Comparison of ENCODE assay signal across 17 mouse cellular contexts in the genomic region with DNA sequence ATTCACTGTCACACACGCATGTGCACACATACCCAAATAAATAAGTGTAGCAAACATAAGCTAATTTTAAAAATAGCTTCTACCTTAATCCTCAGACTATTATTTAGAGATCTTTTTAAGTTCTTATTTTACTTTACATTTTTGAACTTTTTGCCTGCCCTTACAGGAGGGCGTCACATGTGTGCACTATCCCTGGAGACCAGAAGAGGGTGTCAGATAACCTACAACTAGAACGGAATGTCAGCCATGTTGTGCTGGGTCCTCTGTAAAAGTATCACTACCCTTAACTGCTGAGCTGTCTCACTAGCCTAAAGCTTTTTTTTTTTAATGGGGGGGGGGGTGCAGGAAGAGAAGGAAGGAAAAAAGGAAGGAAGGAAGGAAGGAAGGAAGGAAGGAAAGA.
DNase-seq lines count a peak whose midpoint lies in the region; ATAC-seq and TF ChIP-seq lines count a peak whose summit lies in the region.
"Had no signal": no experiment of that assay in that cellular context is flagged by ENCODE, and none has a peak within 500 bp of the region (broad histone marks: within the 10 kb centered on the region; RNA-seq: fewer than 3 reads in every experiment).

No protein-coding gene starts in this region.

- no peak overlapping the region for H3K4me3 ChIP-seq in embryonic facial prominence, embryonic 11.5 days (ENCODE audit: low read depth, low read length)
- H3K4me3 ChIP-seq in embryonic facial prominence, embryonic 10.5 days: no peak overlapping the region
- H3K4me3 ChIP-seq in kidney, postnatal 0 days (replicated peaks; ENCODE audit: low read depth, low read length): no peak overlapping the region
- H3K4me3 ChIP-seq in ES-Bruce4 (ENCODE audit: low read depth, low read length): no peak overlapping the region
- no peak overlapping the region for H3K4me3 ChIP-seq in cortical plate, adult 2 months (ENCODE audit: insufficient read depth, low read length)
- H3K4me3 ChIP-seq: embryonic facial prominence, embryonic 12.5 days; forebrain, embryonic 10.5 days; heart, embryonic 13.5 days; kidney, embryonic 15.5 days; liver, embryonic 15.5 days; neural tube, embryonic 13.5 days had no signal

- no peaks in the 10 kb centered on the region for H3K36me3 ChIP-seq in embryonic facial prominence, embryonic 11.5 days (replicated peaks; ENCODE audit: control insufficient read depth, insufficient read depth, low read depth, low read length)
- H3K36me3 ChIP-seq in embryonic facial prominence, embryonic 10.5 days (replicated peaks): no peaks in the 10 kb centered on the region
- H3K36me3 ChIP-seq in kidney, postnatal 0 days (ENCODE audit: insufficient read depth, low read length): no peaks in the 10 kb centered on the region
- no peaks in the 10 kb centered on the region for H3K36me3 ChIP-seq in ES-Bruce4 (ENCODE audit: control insufficient read depth, insufficient read depth, low read length, poor library complexity, severe bottlenecking)
- H3K36me3 ChIP-seq: embryonic facial prominence, embryonic 12.5 days; forebrain, embryonic 10.5 days; heart, embryonic 13.5 days; kidney, embryonic 15.5 days; liver, embryonic 15.5 days; neural tube, embryonic 13.5 days had no signal

- ATAC-seq in embryonic facial prominence, embryonic 11.5 days (replicated peaks; ENCODE audit: insufficient number of reproducible peaks, low FRiP score, low TSS enrichment, low read depth): no peak
- no peak for ATAC-seq in kidney, postnatal 0 days (replicated peaks; ENCODE audit: low FRiP score, low read depth)
- no peak for ATAC-seq in inflammation-experienced regulatory T-cells, adult 6 months
- ATAC-seq: activated CD4-positive, CD25-positive, alpha-beta regulatory T cell, adult 4 months had no signal

- no peak for TF ChIP-seq EP300 in ES-Bruce4 (IDR thresholded peaks at IDR 0.05; ENCODE audit: insufficient read depth, low read depth, low read length)

- no peaks in the 10 kb centered on the region for H3K27me3 ChIP-seq in embryonic facial prominence, embryonic 11.5 days (ENCODE audit: control insufficient read depth, insufficient read depth, low read length)
- H3K27me3 ChIP-seq in embryonic facial prominence, embryonic 10.5 days (replicated peaks; ENCODE audit: low read depth, poor library complexity, severe bottlenecking): peaks cover 3% of the 10 kb centered on the region; the same call in 1 of the 2 replicates
- no peaks in the 10 kb centered on the region for H3K27me3 ChIP-seq in kidney, postnatal 0 days (ENCODE audit: insufficient read depth, low read length)
- H3K27me3 ChIP-seq in ES-Bruce4 (ENCODE audit: control insufficient read depth, insufficient read depth, low read length, poor library complexity, severe bottlenecking): no peaks in the 10 kb centered on the region; the same call in 1 of the 2 replicates
- H3K27me3 ChIP-seq: embryonic facial prominence, embryonic 12.5 days; heart, embryonic 13.5 days; kidney, embryonic 15.5 days; liver, embryonic 15.5 days; neural tube, embryonic 13.5 days had no signal

- WGBS in embryonic facial prominence, embryonic 11.5 days: 76% methylated on average over 3 of the region's 3 CpGs
- 76% methylated on average over 3 of the region's 3 CpGs for WGBS in embryonic facial prominence, embryonic 10.5 days
- 79% methylated on average over 3 of the region's 3 CpGs for WGBS in kidney, postnatal 0 days

- DNase-seq in embryonic facial prominence, embryonic 11.5 days (ENCODE audit: low spot score): peak; percentile 32
- no peak for DNase-seq in embryonic facial prominence, embryonic 10.5 days (ENCODE audit: low spot score)
- peak; percentile 47 for DNase-seq in kidney, postnatal 0 days (ENCODE audit: low spot score)
- no peak for DNase-seq in kidney, postnatal 25 days
- DNase-seq in right cerebral cortex, postnatal 4 days: no peak
- DNase-seq: B cell, adult 2 months; cerebellum, adult 8-10 months had no signal

- peak; percentile 49 for TF ChIP-seq CTCF in kidney, postnatal 0 days (IDR thresholded peaks at IDR 0.05; ENCODE audit: low read depth)
- peak; percentile 5 for TF ChIP-seq CTCF in ES-Bruce4 (IDR thresholded peaks at IDR 0.05; ENCODE audit: low read depth, low read length)
- TF ChIP-seq CTCF in cortical plate, adult 2 months (IDR thresholded peaks at IDR 0.05; ENCODE audit: extremely low read depth, insufficient read depth, low read length): peak; percentile 16; the same call in 1 of the 2 replicates

- no peaks in the 10 kb centered on the region for H3K9me3 ChIP-seq in embryonic facial prominence, embryonic 11.5 days (replicated peaks; ENCODE audit: control insufficient read depth, low read length)
- H3K9me3 ChIP-seq in embryonic facial prominence, embryonic 10.5 days: no peaks in the 10 kb centered on the region
- H3K9me3 ChIP-seq in kidney, postnatal 0 days (replicated peaks; ENCODE audit: low read length): no peaks in the 10 kb centered on the region
- no peaks in the 10 kb centered on the region for H3K9me3 ChIP-seq in ES-Bruce4 (replicated peaks; ENCODE audit: control insufficient read depth, insufficient read depth, low read length, poor library complexity, severe bottlenecking)
- H3K9me3 ChIP-seq: embryonic facial prominence, embryonic 12.5 days; forebrain, embryonic 10.5 days; heart, embryonic 13.5 days; kidney, embryonic 15.5 days; liver, embryonic 15.5 days; neural tube, embryonic 13.5 days had no signal

- no peak overlapping the region for H3K4me2 ChIP-seq in embryonic facial prominence, embryonic 11.5 days (ENCODE audit: low read depth, low read length)
- H3K4me2 ChIP-seq in kidney, postnatal 0 days (ENCODE audit: low read length): no peak overlapping the region
- H3K4me2 ChIP-seq: embryonic facial prominence, embryonic 12.5 days; kidney, embryonic 15.5 days; neural tube, embryonic 13.5 days had no signal

- TF ChIP-seq POLR2A in ES-Bruce4 (IDR thresholded peaks at IDR 0.05; ENCODE audit: insufficient read depth, low read length): no peak
- no peak for TF ChIP-seq POLR2A in cortical plate, adult 2 months (IDR thresholded peaks at IDR 0.05; ENCODE audit: extremely low read depth, insufficient read depth, low read length)

- H3K4me1 ChIP-seq in embryonic facial prominence, embryonic 11.5 days (ENCODE audit: control insufficient read depth, insufficient read depth, low read length): no peaks in the 10 kb centered on the region
- peaks cover 32% of the 10 kb centered on the region for H3K4me1 ChIP-seq in embryonic facial prominence, embryonic 10.5 days
- 0 out of 2 replicates have a peak, but pooled peaks cover 6% of the 10 kb centered on the region for H3K4me1 ChIP-seq in kidney, postnatal 0 days (replicated peaks; ENCODE audit: insufficient read depth, low read length)
- H3K4me1 ChIP-seq in ES-Bruce4 (ENCODE audit: control insufficient read depth, insufficient read depth, low read length): peaks cover 2% of the 10 kb centered on the region
- H3K4me1 ChIP-seq in cortical plate, adult 2 months (ENCODE audit: control insufficient read depth, insufficient read depth, low read length): peaks cover 1% of the 10 kb centered on the region; the same call in 1 of the 2 replicates

- no peak overlapping the region for H3K27ac ChIP-seq in embryonic facial prominence, embryonic 11.5 days (replicated peaks; ENCODE audit: low read depth, low read length)
- H3K27ac ChIP-seq in embryonic facial prominence, embryonic 10.5 days (replicated peaks): no peak overlapping the region
- no peak overlapping the region for H3K27ac ChIP-seq in kidney, postnatal 0 days
- peak overlapping the region; percentile 49; the same call in 1 of the 2 replicates for H3K27ac ChIP-seq in ES-Bruce4 (ENCODE audit: insufficient read depth, low read length)
- H3K27ac ChIP-seq in cortical plate, adult 2 months (ENCODE audit: insufficient read depth, low read length): no peak overlapping the region
- H3K27ac ChIP-seq: embryonic facial prominence, embryonic 12.5 days; heart, embryonic 13.5 days; kidney, embryonic 15.5 days; liver, embryonic 15.5 days; neural tube, embryonic 13.5 days had no signal

- no peak overlapping the region for H3K9ac ChIP-seq in embryonic facial prominence, embryonic 11.5 days (replicated peaks; ENCODE audit: low read length)
- no peak overlapping the region for H3K9ac ChIP-seq in kidney, postnatal 0 days (ENCODE audit: low read depth, low read length)
- H3K9ac ChIP-seq in ES-Bruce4 (ENCODE audit: low read depth, poor library complexity, severe bottlenecking): peak overlapping the region; percentile 22; the same call in 1 of the 2 replicates
- H3K9ac ChIP-seq: embryonic facial prominence, embryonic 12.5 days; heart, embryonic 13.5 days; kidney, embryonic 15.5 days; liver, embryonic 15.5 days; neural tube, embryonic 13.5 days had no signal

Comparison
In these comparisons a context has a peak if more than half of its experiments do, and no peak if none do; other contexts are left out.
1. DNase-seq: peak in embryonic facial prominence, embryonic 11.5 days (single experiment) and kidney, postnatal 0 days (single experiment); none in embryonic facial prominence, embryonic 10.5 days (single experiment), kidney, postnatal 25 days (0 of 2) and right cerebral cortex, postnatal 4 days (single experiment).
2. Peak in every context shown above with its lines, with median percentiles within 50 percentile points of each other: CTCF ChIP-seq.